Mouse (Mus musculus): ENCODE results near the gene Trim44.

Gene Trim44

GRCm38 (mm10) chr2:102290041-102290440 lies 117.6 kb downstream of the Trim44 start:
- peak; percentile 75 for DNase-seq (ENCODE audit: low spot score)

- no peak for DNase-seq (ENCODE audit: low spot score)
Measured at GRCm38 (mm10) chr2:102288676-102289075, 119.0 kb downstream of the Trim44 start.

DNA sequence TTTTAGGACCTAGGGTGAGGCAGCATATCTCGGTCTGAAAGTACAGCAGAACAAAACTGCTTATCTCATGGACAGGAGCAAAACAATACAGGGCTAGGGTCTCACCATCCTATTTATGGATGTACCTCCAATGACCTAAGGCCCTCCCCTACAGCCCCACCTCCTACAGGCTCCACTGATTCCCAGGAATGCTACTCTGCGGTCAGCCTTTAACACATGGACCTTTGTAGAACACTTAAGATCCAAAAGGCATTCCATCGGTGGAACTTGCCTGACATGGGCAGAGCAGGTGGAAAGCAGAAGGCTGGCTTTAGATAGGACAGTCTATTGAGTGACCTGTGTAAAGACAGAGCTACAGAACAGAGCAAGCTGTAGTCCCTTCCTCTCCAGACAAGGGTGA lies 120.3 kb downstream of the Trim44 start:
- no peak for DNase-seq (ENCODE audit: low spot score)

GRCm38 (mm10) chr2:102282081-102282480 lies 125.5 kb downstream of the Trim44 start:
- no peak for DNase-seq (ENCODE audit: low spot score)

DNA sequence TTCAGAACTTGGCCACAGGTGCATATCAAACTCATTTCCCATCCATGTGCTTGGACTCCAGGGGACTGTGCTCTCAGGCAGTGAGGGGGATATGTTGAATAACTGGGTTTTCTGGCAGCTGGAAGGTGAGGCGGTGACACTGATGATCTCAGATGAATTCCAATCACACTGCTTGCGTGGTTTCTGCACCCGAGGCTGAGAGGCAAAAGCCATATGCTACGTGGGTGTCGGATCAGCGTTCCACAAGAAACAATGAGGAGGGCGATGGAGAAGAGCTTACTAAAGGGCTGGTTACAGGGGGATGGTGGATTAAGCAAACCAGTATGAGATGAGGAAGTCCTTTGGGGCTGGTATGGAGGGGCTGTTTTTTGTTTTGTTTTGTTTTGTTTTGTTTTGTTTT lies 127.8 kb downstream of the Trim44 start:
- DNase-seq (ENCODE audit: low spot score), result no peak

GRCm38 (mm10) chr2:102277946-102278345 lies 129.7 kb downstream of the Trim44 start:
- DNase-seq (ENCODE audit: low spot score), result no peak

- DNase-seq (ENCODE audit: low spot score), result no peak
Measured at GRCm38 (mm10) chr2:102273280-102273679, 134.3 kb downstream of the Trim44 start.

DNA sequence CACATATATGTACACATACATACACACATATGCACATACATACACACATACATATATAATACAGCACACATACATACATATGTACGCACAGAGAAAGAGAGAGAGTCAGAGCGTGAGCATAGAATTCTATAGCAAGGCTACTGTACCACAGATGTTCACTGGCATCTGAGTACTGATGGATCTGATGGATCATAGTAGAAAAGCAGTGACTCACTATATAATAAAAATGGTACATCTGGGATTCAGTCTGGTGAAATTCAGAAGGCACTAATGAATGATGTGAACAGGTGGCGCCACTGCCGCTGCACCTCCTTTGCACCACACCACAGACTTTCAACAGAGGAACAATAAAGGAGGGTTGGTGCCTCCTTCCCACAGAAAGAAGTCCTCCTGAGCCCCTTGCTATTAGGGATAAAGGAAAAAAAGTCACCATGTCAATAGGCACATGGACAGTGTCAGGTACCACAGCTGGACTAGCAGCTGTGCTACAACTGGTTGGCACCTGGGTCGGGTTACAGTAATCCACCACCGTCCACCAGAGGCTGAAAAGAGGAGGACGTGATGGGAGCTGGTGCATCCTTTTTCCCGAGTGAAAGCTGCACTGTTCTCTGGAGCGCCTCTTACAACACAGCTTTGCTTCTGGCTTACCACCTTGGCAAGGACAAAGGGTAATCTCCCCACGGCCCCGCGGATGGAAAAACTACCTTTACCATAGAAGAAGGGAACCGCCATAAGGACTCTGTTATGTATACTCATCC lies 139.9 kb downstream of the Trim44 start:
- no peak for DNase-seq (ENCODE audit: low spot score)

DNA sequence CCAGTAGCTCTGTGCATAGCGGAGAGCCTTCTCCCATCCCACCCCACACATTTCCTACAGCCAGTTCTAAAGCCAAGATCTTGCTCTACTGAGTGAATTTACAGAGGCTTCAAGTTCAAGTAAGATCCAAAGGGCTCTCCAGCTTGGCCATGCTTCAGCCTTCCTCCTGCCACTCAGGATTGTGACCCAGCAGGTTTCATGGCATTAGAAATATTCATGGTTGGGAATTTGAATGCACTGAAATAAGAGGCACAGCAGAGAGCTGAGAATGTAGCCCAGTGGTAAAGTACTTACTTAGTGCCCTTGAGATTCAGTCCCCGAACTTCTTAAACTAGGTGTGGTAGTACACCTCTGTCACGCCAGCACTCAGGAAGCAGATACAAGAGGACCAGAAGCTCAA lies 140.7 kb downstream of the Trim44 start:
- DNase-seq (ENCODE audit: low spot score), result no peak

GRCm38 (mm10) chr2:102259139-102259538 lies 148.5 kb downstream of the Trim44 start:
- DNase-seq (ENCODE audit: low spot score), result no peak

- no peak for DNase-seq (ENCODE audit: low spot score)
Measured at GRCm38 (mm10) chr2:102258682-102259081, 148.9 kb downstream of the Trim44 start.

DNA sequence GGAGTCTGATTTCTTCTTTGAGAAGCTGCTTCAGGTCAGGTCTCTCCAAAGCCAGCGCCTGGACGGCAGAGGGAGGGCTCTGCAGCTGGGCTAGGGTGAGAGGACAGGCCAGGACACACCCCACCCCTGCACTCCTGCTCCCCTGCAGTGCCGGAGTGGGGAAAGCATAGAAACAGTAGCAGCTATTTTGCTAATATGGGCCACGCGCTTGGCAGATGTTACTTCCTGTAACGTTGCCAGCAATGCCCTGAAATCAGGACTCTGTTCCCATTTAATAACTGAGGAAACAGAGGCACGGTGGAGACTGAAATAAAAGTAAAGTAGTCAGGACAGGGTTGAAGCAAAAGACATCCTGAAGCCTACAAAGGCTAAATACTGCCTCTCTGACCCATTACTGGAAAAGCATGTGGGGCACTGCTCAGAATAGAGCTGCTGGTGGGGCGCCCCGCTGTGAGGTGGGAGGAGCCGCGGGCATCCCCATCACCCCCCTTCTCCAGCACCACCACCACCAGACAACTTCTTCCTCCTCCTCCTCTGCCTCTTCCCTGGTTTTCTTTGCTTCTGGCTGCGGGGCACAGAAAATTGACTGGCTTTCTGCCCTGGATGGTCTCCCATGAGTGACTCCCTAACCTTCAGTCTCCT lies 149.5 kb downstream of the Trim44 start:
- DNase-seq (ENCODE audit: low spot score), result no peak

- DNase-seq (ENCODE audit: low spot score), result no peak
Measured at GRCm38 (mm10) chr2:102256591-102257335, 150.9 kb downstream of the Trim44 start.

GRCm38 (mm10) chr2:102256100-102256499 lies 151.5 kb downstream of the Trim44 start:
- no peak for DNase-seq (ENCODE audit: low spot score)

DNA sequence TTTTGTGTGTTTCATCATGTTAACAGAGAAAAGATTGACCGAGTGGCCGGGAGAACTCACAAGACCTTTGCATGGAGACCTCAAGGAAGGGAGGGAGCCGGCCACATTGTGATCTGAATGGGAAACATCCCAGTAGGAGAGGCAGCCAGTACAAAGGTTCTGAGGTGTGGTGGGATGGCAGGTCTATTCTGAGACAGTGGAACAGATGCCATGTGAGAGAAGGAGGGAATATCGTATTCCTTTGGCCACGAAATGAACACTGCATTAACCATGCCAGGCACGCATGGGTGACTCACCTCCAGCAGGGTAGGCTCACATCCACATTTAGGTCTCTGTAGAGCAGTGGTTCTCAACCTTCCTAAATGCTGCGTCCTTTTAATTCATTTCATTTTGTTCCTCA lies 154.4 kb downstream of the Trim44 start:
- DNase-seq (ENCODE audit: low spot score), result no peak

DNA sequence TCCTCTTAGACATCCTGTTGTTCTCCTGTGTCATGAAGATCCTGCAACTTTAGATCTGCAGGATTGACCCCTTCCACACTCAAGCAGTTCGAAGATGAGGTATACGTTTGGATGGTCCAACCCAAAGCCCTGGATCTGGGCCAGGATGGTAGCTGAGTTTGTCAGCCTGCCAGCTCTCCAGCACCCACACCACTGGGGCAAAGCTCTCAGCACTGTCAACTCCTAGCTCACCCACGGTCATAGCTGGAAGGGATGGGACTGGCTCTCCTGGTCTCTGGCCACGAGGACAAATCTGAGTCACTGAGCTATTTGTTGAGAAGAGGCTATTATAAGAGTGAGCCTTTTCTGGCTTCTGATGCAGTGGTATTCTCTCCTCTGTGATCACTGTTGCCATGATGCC lies 155.0 kb downstream of the Trim44 start:
- DNase-seq (ENCODE audit: low spot score), result peak; percentile 8
